Mouse (Mus musculus): Measurements from ENCODE around the gene Gm10392. TPM values are rescaled to one million over a fixed set of nuclear protein-coding genes. Genes with fewer than 3 reads are reported as not detected.
A peak's percentile ranks its signal among the peaks of the same experiment; 100 is the strongest.

Gm10392 gene
- total RNA-seq, 2 experiments from 2014 or later = not detected

DNA sequence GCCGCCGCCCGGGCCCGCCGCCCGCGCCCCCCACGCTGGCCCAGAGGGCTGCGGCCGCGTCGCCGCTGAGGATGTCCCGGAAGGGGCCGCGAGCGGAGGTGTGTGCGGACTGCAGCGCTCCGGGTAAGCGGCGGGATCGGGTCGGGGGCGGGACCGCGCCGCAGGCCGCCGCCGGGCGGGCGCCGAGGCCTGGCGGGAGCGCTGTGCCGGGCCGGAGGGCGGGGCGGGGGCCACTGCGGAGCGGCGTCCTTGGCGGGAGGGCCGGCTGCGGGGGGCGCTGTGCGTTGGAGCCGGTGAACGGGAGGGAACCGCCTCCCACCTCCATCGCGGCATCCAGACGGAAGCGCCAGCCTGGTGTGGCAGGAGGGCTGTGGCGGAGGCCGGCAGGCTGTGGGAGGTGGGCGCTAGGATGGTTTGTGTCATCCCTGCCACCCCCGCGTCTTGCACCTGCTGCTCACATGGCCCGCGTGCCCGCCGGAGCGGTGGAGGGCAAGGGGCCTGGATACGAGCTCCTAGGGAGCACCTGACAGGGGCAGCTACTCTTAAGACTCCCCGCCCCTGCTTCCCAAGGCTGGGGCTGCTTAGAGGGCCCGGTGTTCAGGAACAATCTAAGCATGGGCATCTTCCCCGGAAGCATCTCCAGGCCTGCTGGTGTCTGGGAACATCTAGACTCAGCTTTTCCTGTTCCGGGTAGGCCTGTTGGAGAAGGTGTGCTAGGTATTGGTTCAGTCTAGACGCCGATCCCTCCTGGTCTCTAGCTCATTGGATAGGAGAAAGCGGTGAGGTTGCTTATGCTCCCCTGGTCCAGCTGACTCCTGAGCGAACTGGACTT is 25.3 kb downstream of the Gm10392 start, which contains the start of gene Git1:
Git1 (plus strand) TSS at position 51 of the 832 bp plus-strand sequence.
- no peak for DNase-seq
- intact Hi-C loops (cut with DNase I) = loop anchor here (5.0 kb wide), 1 partner anchor 134 kb away; no protein-coding TSS in a partner anchor

DNA sequence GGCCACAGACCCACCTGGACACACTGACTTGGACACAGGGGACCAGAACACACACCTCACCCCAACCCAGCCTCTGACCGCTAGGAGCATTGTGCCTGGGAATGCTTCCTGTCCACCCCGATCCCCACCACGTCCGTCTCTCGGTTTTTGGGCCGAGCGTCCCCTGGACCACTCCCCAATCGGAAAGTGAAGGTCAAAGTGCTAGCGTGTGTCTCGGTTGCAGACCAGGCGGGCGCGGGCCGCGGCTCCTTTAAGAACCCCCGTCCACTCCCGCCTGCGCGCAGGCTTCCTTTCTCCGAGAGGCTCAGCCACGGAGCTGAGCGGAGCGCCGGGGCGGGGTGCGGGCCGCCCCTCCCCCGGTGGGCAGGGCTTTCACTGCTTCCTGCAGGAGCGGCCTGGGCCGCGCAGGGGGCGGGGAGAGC is 26.1 kb downstream of the Gm10392 start:
- intact Hi-C loops (cut with DNase I) = loop anchor here (5.0 kb wide), 1 partner anchor 134 kb away; no protein-coding TSS in a partner anchor
- DNase-seq = peak; percentile 87 to 92

DNA sequence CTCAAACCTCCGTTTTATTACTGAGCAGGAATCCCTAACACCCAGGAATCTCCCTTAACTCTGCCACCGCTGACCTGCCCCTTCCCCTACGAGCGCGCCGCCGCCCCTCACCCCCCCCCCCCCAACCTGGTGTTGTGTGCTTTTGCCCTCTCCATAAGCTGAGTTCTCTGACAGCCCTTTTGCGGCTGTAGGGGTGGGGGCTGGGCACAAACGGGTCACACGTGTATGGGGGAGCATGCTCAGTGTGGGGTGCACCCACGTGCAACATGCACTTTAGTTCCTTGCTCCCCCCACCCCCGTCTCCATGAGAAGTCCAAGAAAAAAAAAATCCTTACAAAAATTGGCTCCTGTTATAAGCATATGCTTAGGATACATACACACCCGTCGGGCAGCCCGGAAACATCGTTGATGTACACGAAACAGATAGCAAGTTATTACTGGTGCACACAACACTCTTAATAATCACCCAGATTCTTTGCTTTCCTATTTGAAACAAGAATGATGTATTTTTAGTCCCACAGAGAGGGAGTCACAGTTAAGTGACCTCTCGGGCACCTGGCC is 26.6 kb downstream of the Gm10392 start:
- no peak for DNase-seq
- intact Hi-C loops (cut with DNase I) = loop anchor here (5.0 kb wide), 1 partner anchor 135 kb away; no protein-coding TSS in a partner anchor

GRCm38 (mm10) chr11:77491502-77492291 is 27.3 kb downstream of the Gm10392 start:
- intact Hi-C loops (cut with DNase I) = loop anchor here (1.0 to 5.0 kb wide), 3 partner anchors 9 to 136 kb away; no protein-coding TSS in a partner anchor
- DNase-seq = peak in 1 of 2 experiments; percentile 62

DNA sequence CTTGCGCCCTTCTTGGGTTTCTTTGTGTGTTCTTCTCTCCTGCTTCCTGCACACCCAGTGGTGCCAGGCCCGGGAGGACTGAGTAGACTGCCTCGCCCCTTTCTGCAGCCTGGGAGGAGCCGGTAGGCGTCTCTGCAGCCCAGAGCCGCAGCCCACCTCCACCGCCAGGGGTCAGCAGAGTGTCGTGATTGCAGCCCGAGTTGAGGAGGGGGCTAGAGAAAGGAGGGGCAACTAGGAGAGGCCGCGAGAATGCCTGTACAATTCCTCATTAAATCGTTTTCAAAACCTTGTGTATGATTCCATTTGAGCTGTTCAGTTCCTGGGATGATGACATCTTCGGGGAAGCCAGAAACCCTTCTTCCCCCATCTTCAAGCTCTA is 27.9 kb downstream of the Gm10392 start:
- peak; percentile 76 to 87 for DNase-seq
- intact Hi-C loops (cut with DNase I) = loop anchor here (1.0 to 5.0 kb wide), 3 partner anchors 9 to 136 kb away; no protein-coding TSS in a partner anchor

DNA sequence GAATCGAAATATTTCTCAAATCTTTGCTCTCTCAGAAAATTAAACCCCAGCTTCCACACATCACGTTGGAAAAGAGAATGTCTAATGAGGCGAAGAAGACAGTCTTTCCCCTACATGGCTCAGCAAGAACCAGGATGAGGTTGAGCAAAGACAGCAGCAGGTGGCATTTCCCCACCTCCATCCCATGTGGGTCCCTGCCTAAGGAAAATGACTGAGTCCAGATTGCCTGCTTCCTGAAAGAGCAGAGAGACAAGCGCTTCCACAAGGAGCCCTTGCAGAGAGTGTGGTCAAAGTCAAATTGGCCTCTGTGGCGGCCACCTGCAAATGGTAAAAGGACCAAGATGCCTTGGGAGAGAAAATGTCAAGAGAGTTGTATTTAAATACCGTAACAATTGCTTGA is 28.5 kb downstream of the Gm10392 start:
- DNase-seq = no peak

GRCm38 (mm10) chr11:77489591-77490235 is 29.3 kb downstream of the Gm10392 start, which contains the start of gene Ankrd13b:
Gene Ankrd13b, minus strand, starts transcription at chr11:77489678.
- peak in 1 of 2 experiments; percentile 65 for DNase-seq
- intact Hi-C loops (cut with DNase I) = loop anchor here (2.0 to 5.0 kb wide), 2 partner anchors 23 to 138 kb away; no protein-coding TSS in a partner anchor

More for the DNA sequence above, 28.5 kb downstream of the Gm10392 start:
- intact Hi-C loops (cut with DNase I) = loop anchor here (2.0 to 5.0 kb wide), 2 partner anchors 22 to 137 kb away; no protein-coding TSS in a partner anchor

DNA sequence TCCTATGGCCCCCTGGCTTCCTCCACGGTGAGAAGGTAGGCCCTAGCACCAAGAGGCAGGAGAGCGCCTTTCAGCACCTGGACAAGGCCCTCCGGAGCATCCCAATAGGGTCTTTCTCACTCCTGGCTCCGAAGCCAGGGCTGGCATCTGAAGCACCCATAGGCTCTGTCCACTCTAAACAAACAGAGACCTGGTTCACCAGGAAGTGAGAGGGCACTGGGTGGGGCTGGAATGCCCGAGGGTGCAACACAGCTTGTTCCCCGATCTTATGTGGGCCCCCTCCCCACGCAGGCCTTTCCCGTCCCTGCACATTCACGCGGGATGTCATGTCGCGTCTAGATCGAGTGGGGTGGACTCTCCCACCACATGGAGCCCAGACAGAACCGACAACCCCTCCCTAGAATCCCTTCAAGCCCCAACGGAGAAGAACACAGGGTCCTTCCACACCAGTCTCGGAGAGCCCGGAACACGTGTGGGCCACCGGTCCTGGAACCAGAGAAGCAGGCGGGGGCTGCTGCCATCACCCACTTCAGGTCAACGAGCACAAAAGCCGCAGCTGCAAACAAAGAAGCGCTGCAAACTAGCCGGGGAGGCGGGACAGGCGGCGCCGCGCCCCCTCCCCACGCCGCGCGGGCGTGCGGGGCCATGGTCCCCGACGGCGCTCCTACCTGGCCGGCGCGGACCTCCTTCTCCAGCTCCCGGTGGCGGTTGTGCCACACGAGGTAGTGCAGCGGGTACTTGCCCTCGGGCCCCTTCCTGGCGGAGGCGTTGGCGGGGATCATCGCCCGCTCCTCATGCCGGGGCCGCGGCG is 30.0 kb downstream of the Gm10392 start:
- DNase-seq = no peak
- intact Hi-C loops (cut with DNase I) = no loop called here

DNA sequence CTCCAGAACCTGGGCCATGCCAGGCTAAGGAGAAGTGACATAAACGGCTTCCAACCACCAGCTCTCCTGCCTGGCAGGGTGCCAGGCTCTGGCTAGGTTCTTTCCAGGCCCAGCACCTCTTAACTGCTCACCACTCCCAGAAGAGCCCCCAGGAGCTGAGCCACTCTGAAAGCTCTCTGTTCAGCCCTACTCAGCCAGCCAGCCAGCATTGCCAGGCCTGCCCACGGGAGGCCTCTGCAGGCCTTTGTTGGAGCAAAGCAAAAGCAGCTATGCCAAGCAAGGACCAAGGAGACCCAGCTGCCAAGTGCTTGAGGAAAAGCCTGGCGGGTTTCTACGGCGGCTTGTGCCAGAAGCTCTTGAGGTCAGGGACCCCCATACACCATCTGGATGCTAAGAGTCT is 32.2 kb downstream of the Gm10392 start:
- intact Hi-C loops (cut with DNase I) = no loop called here
- DNase-seq = no peak

DNA sequence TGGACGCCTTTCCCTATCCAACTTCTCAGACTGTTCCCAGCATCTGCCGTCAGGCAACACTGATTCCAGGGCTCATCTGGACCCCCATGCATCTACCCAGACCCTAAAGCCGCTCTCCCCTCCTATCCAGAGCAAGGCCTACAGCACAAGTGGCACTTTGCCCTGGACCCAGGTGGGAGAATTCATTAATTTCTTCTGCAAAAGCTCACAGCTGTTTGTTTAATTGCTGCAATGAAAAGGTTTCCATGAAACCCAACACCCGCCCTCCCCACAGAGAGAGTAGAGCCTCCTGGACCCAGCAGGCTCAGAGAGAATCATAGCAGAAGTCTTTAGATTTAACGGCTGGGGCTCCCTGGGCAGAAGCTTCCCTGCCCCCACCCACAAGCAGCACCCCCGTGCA is 33.8 kb downstream of the Gm10392 start:
- intact Hi-C loops (cut with DNase I) = no loop called here
- no peak for DNase-seq

DNA sequence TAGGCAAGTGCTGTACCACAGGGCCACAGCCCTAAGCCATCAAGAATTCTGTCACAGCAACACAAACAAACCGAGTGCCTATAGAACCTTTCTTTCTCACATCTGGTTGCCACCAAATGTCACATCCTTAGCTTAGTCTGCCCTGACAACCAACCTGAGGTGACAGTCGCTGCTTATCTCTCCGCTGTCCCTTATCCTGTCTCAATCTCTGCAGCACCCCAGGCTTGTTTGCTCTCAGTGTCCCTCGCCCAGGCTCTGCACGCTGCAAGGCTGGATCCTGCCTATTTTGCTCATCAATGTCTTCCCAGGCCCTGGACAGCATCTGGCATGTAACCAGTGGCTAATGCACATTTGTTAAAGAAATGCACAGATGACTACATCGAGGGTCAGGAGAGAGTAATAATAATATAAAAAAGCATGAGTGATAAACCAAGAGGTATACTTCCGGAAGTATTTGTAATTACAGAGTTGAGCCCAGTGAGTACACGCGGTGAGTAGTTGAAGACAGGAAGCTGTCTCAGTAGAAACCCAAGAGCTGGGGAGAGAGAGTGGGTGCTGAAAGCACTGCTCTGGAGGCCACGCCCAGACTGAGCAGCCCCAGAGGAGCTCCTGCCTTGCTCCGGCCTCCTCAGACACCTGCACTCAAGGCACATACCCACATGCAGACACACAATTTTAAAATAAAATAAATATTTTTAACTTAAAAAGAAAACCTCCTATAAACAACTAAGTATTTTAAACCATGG is 35.3 kb downstream of the Gm10392 start:
- intact Hi-C loops (cut with DNase I) = no loop called here
- DNase-seq = no peak

GRCm38 (mm10) chr11:77483043-77483442 is 36.0 kb downstream of the Gm10392 start:
- no peak for DNase-seq
- intact Hi-C loops (cut with DNase I) = no loop called here

DNA sequence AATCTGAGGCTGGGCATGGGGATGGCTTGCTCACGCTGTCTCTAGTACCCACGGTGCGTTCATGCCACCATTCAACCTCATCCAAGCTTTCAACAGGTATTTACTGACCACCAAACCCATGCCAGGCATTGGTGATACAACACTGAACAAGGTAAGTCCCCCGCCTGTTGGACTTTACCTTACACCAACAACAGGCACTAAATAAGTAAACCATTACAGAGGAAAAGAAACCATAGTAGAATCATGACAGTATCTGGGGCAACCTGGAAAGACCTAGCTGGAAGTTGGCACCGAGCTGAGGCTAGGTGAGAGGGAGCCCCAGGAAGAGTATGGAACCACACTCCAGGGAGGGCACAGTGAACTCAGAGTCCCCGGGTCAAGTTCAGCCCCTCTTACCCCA is 42.1 kb downstream of the Gm10392 start:
- intact Hi-C loops (cut with DNase I) = no loop called here
- DNase-seq = no peak

DNA sequence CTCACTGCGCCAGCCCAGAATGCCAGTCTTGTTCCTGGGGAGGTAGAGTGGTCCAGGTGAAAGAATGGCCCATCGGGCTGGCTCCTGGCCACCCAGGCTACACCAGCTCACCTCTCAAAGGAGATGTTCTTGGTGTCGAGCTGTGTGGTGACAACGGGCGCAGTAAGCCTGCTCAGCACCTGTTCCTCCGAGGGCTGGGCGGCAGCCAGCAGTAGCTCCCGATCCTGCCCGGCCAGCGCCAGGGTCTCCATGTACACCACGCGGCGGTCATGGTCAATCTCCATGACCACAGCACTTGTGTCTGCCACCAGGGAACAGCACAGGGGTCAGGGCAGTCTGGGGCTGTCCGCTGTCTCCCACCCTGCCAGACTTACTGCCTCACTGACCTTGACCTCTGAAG is 42.8 kb downstream of the Gm10392 start:
- DNase-seq = no peak
- intact Hi-C loops (cut with DNase I) = no loop called here

DNA sequence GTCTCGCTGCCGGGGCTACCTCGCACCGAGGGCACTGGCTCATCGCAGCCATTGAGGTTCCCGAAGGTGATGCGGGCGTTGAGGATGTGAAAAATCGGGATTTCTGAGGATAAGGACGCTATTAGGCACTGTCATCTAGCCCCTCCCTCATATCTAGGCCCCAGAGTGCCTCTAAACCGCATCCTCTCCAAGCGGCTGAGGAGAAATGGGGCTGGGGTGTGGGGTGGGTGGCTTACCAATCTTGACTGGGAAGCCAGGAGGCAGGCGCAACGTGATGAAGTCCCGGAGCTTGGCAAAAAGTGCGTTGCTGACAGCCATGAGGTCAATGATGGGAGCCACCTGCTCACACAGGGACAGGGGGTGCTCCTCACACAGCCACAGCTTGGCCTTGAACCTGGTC is 46.2 kb downstream of the Gm10392 start:
- intact Hi-C loops (cut with DNase I) = no loop called here
- no peak for DNase-seq

GRCm38 (mm10) chr11:77471407-77471806 is 47.6 kb downstream of the Gm10392 start:
- no peak for DNase-seq
- intact Hi-C loops (cut with DNase I) = no loop called here

GRCm38 (mm10) chr11:77468397-77468796 is 50.6 kb downstream of the Gm10392 start:
- intact Hi-C loops (cut with DNase I) = loop anchor here (5.0 kb wide), 1 partner anchor 371 kb away; no protein-coding TSS in a partner anchor
- no peak for DNase-seq

GRCm38 (mm10) chr11:77467784-77468183 is 51.2 kb downstream of the Gm10392 start:
- peak; percentile 73 to 75 for DNase-seq
- intact Hi-C loops (cut with DNase I) = loop anchor here (5.0 kb wide), 1 partner anchor 370 kb away; no protein-coding TSS in a partner anchor

Measured in gastrocnemius, postnatal 36 days (tissue).